Mouse (Mus musculus): ENCODE measurements around the gene Kdr. TPM values are rescaled to one million over a fixed set of nuclear protein-coding genes. Genes with fewer than 3 reads are reported as not detected.

Kdr gene
- polyA plus RNA-seq, 1 experiment from 2014 or later, result 21.7 TPM

DNA sequence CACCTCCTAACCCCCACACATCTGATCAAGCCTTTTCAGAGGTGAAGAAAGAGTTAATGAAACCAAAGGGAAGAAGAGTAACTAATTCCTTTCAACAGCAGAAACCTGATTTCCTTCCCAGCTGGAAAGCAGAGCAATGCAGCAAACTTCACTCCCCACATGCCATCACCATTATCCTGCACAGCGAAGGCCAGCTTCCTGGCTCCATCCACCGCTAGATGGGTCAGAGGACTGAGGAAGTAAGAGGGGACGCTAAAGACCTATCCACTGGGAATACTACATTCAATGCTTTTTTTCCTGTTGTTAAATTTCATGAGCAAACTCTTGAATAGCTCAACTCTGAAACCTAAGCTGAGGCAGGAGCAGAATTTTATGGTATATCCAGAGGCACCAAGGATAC lies 8.4 kb downstream of the Kdr start:
- H3K27me3 ChIP-seq (replicated peaks; ENCODE audit: control insufficient read depth, insufficient read depth, low read length), result no peaks in the 10 kb centered on the region
- H3K4me3 ChIP-seq (ENCODE audit: low read length), result no peak overlapping the region
- no peaks in the 10 kb centered on the region for H3K4me1 ChIP-seq (ENCODE audit: control insufficient read depth, insufficient read depth, low read depth, low read length)
- 45% methylated on average over 3 of the region's 3 CpGs for WGBS
- H3K27ac ChIP-seq (ENCODE audit: low read depth, low read length), result no peak overlapping the region
- no peaks in the 10 kb centered on the region for H3K36me3 ChIP-seq (ENCODE audit: control insufficient read depth, insufficient read depth, low read length)
- ATAC-seq, result no peak
- H3K9ac ChIP-seq (ENCODE audit: low read depth, low read length), result no peak overlapping the region
- H3K4me2 ChIP-seq (ENCODE audit: low read length), result no peak overlapping the region
- H3K9me3 ChIP-seq (ENCODE audit: control insufficient read depth, low read length), result no peaks in the 10 kb centered on the region

DNA sequence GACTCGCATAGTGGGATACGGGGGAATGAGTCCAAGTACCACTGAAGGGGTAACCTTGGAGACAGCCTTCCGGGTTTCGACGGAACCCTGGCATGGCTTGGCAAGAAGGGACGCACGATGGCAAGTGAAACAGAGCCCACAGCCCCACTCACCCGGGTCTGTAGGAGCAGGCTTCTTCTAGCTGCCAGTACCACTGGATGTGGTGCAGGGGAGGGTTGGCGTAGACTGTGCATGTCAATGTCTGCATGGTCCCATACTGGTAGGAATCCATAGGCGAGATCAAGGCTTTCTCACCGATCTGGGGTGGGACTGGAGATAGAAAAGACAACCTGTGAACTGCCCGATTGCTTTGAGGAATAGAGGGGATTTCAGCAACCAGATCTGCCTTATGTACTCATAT lies 15.7 kb downstream of the Kdr start:
- no peaks in the 10 kb centered on the region for H3K36me3 ChIP-seq (ENCODE audit: control insufficient read depth, insufficient read depth, low read length)
- ATAC-seq, result no peak
- WGBS, result 86% methylated on average over 12 of the region's 12 CpGs
- no peaks in the 10 kb centered on the region; the same call in 1 of the 2 replicates for H3K4me1 ChIP-seq (ENCODE audit: control insufficient read depth, insufficient read depth, low read depth, low read length)
- H3K4me3 ChIP-seq (ENCODE audit: low read length), result no peak overlapping the region
- no peak overlapping the region for H3K9ac ChIP-seq (ENCODE audit: low read depth, low read length)
- no peak overlapping the region for H3K4me2 ChIP-seq (ENCODE audit: low read length)
- no peaks in the 10 kb centered on the region for H3K27me3 ChIP-seq (replicated peaks; ENCODE audit: control insufficient read depth, insufficient read depth, low read length)
- H3K9me3 ChIP-seq (ENCODE audit: control insufficient read depth, low read length), result no peaks in the 10 kb centered on the region
- H3K27ac ChIP-seq (ENCODE audit: low read depth, low read length), result no peak overlapping the region

DNA sequence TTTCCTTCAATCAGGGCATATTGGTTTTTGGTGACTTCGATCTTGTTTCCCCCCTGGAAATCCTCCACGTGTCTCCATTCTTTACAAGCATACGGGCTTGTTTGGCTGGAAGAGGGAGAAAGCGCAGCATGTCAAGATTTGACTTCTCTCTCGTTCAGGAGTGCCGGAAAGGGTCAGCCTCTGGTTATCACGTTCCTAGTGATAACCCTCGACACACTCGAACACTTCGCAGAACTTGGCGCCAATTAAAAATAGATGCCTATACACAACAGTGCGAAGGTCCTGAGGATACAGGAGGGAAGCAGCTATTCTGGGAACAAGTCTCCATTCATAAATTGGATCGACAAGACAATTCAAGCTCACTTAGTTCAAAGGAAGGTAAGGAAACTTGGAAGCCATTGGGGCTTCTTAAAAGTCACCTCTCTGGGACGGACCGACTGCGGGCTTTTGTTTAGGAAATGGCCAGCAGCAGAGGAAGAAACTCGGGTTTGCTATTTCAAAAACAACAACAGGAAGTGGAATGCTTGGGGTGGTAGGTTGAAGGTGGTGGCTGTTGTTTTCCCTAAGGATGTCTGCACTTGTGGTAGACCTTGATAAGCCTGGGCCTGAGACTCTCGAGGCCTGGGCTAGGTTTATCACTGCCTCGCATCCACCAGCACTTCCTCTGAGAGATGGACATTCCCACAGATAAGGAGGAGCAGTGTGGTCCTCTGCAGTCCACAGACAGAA lies 16.4 kb downstream of the Kdr start:
- no peaks in the 10 kb centered on the region for H3K27me3 ChIP-seq (replicated peaks; ENCODE audit: control insufficient read depth, insufficient read depth, low read length)
- H3K4me3 ChIP-seq (ENCODE audit: low read length), result no peak overlapping the region
- H3K4me1 ChIP-seq (ENCODE audit: control insufficient read depth, insufficient read depth, low read depth, low read length), result no peaks in the 10 kb centered on the region; the same call in 1 of the 2 replicates
- no peaks in the 10 kb centered on the region for H3K9me3 ChIP-seq (ENCODE audit: control insufficient read depth, low read length)
- no peaks in the 10 kb centered on the region for H3K36me3 ChIP-seq (ENCODE audit: control insufficient read depth, insufficient read depth, low read length)
- no peak overlapping the region for H3K4me2 ChIP-seq (ENCODE audit: low read length)
- H3K9ac ChIP-seq (ENCODE audit: low read depth, low read length), result no peak overlapping the region
- WGBS, result 87% methylated on average over 19 of the region's 19 CpGs
- no peak overlapping the region for H3K27ac ChIP-seq (ENCODE audit: low read depth, low read length)
- no peak for ATAC-seq

DNA sequence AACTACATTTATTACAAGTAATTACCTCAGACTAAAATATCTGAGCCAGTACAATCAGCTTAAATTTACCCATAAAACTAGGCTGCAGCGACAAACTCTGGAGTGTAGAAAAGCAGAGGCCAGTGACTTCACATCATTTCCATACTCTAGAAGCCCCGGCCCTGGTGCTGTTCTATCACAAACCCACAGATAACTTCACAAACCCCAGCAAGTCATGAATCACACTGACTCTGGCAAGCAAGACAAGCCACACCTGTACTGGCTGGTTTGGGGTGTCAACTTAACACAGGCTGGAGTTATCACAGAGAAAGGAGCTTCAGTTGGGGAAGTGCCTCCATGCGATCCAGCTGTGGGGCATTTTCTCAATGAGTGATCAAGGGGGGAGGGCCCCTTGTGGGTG lies 18.4 kb downstream of the Kdr start:
- ATAC-seq, result no peak
- H3K4me2 ChIP-seq (ENCODE audit: low read length), result no peak overlapping the region
- 81% methylated on average over 3 of the region's 3 CpGs for WGBS

GRCm38 (mm10) chr5:75956526-75956925 lies 21.7 kb downstream of the Kdr start:
- Histone ChIP-seq H3K4me2 (ENCODE audit: low read length) (no peak overlapping the region), H3K4me1 (ENCODE audit: control insufficient read depth, insufficient read depth, low read depth, low read length) (no peaks in the 10 kb centered on the region), H3K36me3 (ENCODE audit: control insufficient read depth, insufficient read depth, low read length) (no peaks in the 10 kb centered on the region), H3K27ac (ENCODE audit: low read depth, low read length) (no peak overlapping the region), H3K9me3 (ENCODE audit: control insufficient read depth, low read length) (no peaks in the 10 kb centered on the region), H3K27me3 (replicated peaks; ENCODE audit: control insufficient read depth, insufficient read depth, low read length) (no peaks in the 10 kb centered on the region), H3K9ac (ENCODE audit: low read depth, low read length) (no peak overlapping the region), H3K4me3 (ENCODE audit: low read length) (no peak overlapping the region)
- 88% methylated on average over 3 of the region's 3 CpGs for WGBS
- ATAC-seq, result no peak

More for the DNA sequence above, 18.4 kb downstream of the Kdr start:
- Histone ChIP-seq H3K36me3 (ENCODE audit: control insufficient read depth, insufficient read depth, low read length) (no peaks in the 10 kb centered on the region), H3K4me3 (ENCODE audit: low read length) (no peak overlapping the region), H3K9ac (ENCODE audit: low read depth, low read length) (no peak overlapping the region), H3K27ac (ENCODE audit: low read depth, low read length) (no peak overlapping the region), H3K9me3 (ENCODE audit: control insufficient read depth, low read length) (no peaks in the 10 kb centered on the region), H3K27me3 (replicated peaks; ENCODE audit: control insufficient read depth, insufficient read depth, low read length) (no peaks in the 10 kb centered on the region), H3K4me1 (ENCODE audit: control insufficient read depth, insufficient read depth, low read depth, low read length) (no peaks in the 10 kb centered on the region; the same call in 1 of the 2 replicates)

DNA sequence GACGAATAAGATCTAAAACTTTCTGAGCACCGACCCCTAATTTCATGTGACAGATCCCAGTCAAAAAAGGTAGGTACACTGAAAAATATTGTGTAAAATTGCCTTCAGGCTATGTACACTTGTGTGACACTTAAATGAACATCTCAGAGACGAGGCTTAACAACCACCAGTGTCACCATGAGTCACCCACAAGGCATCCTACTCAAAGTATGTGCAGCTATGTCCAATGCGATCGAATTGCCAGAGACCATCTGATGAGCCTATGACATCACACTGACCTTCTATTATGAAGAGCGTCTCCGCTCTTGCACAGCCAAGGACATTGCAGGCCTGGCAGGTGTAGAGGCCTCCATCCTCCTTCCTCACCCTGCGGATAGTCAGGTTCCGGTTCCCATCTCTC lies 22.4 kb downstream of the Kdr start:
- Histone ChIP-seq H3K36me3 (ENCODE audit: control insufficient read depth, insufficient read depth, low read length) (no peaks in the 10 kb centered on the region), H3K27ac (ENCODE audit: low read depth, low read length) (no peak overlapping the region), H3K4me2 (ENCODE audit: low read length) (no peak overlapping the region), H3K4me3 (ENCODE audit: low read length) (no peak overlapping the region), H3K4me1 (ENCODE audit: control insufficient read depth, insufficient read depth, low read depth, low read length) (no peaks in the 10 kb centered on the region), H3K9ac (ENCODE audit: low read depth, low read length) (no peak overlapping the region), H3K27me3 (replicated peaks; ENCODE audit: control insufficient read depth, insufficient read depth, low read length) (no peaks in the 10 kb centered on the region), H3K9me3 (ENCODE audit: control insufficient read depth, low read length) (no peaks in the 10 kb centered on the region)
- 95% methylated on average over 9 of the region's 9 CpGs for WGBS
- no peak for ATAC-seq

- WGBS, result 75% methylated on average over 3 of the region's 3 CpGs
- Histone ChIP-seq H3K4me1 (ENCODE audit: control insufficient read depth, insufficient read depth, low read depth, low read length) (no peaks in the 10 kb centered on the region), H3K27me3 (replicated peaks; ENCODE audit: control insufficient read depth, insufficient read depth, low read length) (no peaks in the 10 kb centered on the region), H3K27ac (ENCODE audit: low read depth, low read length) (no peak overlapping the region), H3K4me3 (ENCODE audit: low read length) (no peak overlapping the region), H3K9ac (ENCODE audit: low read depth, low read length) (no peak overlapping the region), H3K4me2 (ENCODE audit: low read length) (no peak overlapping the region), H3K9me3 (ENCODE audit: control insufficient read depth, low read length) (no peaks in the 10 kb centered on the region), H3K36me3 (ENCODE audit: control insufficient read depth, insufficient read depth, low read length) (no peaks in the 10 kb centered on the region)
- 0 out of 2 replicates have a peak, but pooled peaks have one; percentile 37 for ATAC-seq
These were observed 23.4 kb downstream of the Kdr start for GRCm38 (mm10) chr5:75954778-75955330.

GRCm38 (mm10) chr5:75954218-75954617 lies 24.0 kb downstream of the Kdr start:
- Histone ChIP-seq H3K27ac (ENCODE audit: low read depth, low read length) (no peak overlapping the region), H3K36me3 (ENCODE audit: control insufficient read depth, insufficient read depth, low read length) (no peaks in the 10 kb centered on the region), H3K4me2 (ENCODE audit: low read length) (no peak overlapping the region), H3K4me3 (ENCODE audit: low read length) (no peak overlapping the region), H3K4me1 (ENCODE audit: control insufficient read depth, insufficient read depth, low read depth, low read length) (no peaks in the 10 kb centered on the region), H3K9me3 (ENCODE audit: control insufficient read depth, low read length) (no peaks in the 10 kb centered on the region), H3K27me3 (replicated peaks; ENCODE audit: control insufficient read depth, insufficient read depth, low read length) (no peaks in the 10 kb centered on the region), H3K9ac (ENCODE audit: low read depth, low read length) (no peak overlapping the region)
- WGBS, result 73% methylated on average over 3 of the region's 3 CpGs
- peak; percentile 52; the same call in 1 of the 2 replicates for ATAC-seq

DNA sequence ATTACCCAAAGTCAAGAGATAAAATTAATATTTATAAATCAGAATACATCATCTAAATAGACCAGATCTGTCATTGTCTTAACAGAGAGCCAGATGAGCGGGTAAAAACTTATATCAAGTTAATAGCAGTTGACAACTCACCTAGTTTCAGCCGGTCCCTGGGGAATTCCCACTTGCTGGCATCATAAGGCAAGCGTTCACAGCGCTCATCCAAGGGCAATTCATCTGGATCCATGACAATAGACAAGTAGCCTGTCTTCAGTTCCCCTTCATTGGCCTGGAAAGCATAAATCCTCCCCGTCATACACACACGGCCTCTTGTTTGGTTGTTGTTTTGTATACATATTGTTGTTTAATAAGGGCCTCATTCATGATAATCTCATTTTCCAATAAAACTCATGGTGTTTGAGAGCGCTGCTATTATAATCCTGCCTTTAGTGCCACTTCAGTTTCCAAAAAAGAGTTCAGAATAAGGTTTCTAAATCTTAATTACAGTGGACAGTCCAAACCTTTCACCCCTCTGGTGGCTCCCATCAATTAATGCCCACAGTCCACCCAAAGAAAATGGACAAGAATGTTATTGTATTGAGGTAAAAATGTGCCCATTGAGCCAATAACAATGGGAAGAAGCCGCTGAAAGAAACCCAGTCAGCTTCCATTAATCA lies 26.0 kb downstream of the Kdr start:
- Histone ChIP-seq H3K4me1 (ENCODE audit: control insufficient read depth, insufficient read depth, low read depth, low read length) (no peaks in the 10 kb centered on the region), H3K27ac (ENCODE audit: low read depth, low read length) (no peak overlapping the region), H3K4me3 (ENCODE audit: low read length) (no peak overlapping the region), H3K36me3 (ENCODE audit: control insufficient read depth, insufficient read depth, low read length) (no peaks in the 10 kb centered on the region), H3K9ac (ENCODE audit: low read depth, low read length) (no peak overlapping the region), H3K9me3 (ENCODE audit: control insufficient read depth, low read length) (no peaks in the 10 kb centered on the region), H3K27me3 (replicated peaks; ENCODE audit: control insufficient read depth, insufficient read depth, low read length) (no peaks in the 10 kb centered on the region), H3K4me2 (ENCODE audit: low read length) (no peak overlapping the region)
- WGBS, result 39% methylated on average over 8 of the region's 8 CpGs
- ATAC-seq, result no peak
